Mouse (Mus musculus): ENCODE results near the gene Ndufb10. TPM values are rescaled to one million over a fixed set of nuclear protein-coding genes. Genes with fewer than 3 reads are reported as not detected.
A peak's percentile ranks its signal among the peaks of the same experiment; 100 is the strongest.
"Not testable (repeated sequence)": the region's sequence is repeated elsewhere in the genome, so short reads cannot be mapped to it uniquely, and the experiment has no call there.

Gene Ndufb10
- polyA plus RNA-seq, 1 experiment from 2014 or later, result 174 TPM

- WGBS (ENCODE audit: insufficient replicate concordance), result 62% methylated on average over 2 of the region's 2 CpGs
- Histone ChIP-seq H3K27ac (ENCODE audit: low read length) (no peak within 1 kb of the TSS), H3K9me3 (replicated peaks; ENCODE audit: control insufficient read depth, low read length) (no peaks in the 10 kb centered on the region)
Measured at GRCm38 (mm10) chr17:24727618-24728017, 3.3 kb upstream of the Ndufb10 start, which contains the start of gene Rpl3l. TSS of gene Rpl3l (plus strand) at chr17:24727820.

GRCm38 (mm10) chr17:24725637-24726390 is 1.5 kb upstream of the Ndufb10 start:
- no peak for ATAC-seq (ENCODE audit: low read depth)
- H3K4me3 ChIP-seq (ENCODE audit: low read depth, low read length), result no peak overlapping the region
- H3K27me3 ChIP-seq (ENCODE audit: control insufficient read depth, insufficient read depth, low read depth, low read length), result no peaks in the 10 kb centered on the region; the same call in 1 of the 2 replicates
- no peak overlapping the region for H3K4me2 ChIP-seq (ENCODE audit: low read depth, low read length)
- H3K27ac ChIP-seq (ENCODE audit: low read length), result no peak overlapping the region
- no peak overlapping the region for H3K9ac ChIP-seq (ENCODE audit: low read depth, low read length)
- 46% methylated on average over 3 of the region's 3 CpGs for WGBS (ENCODE audit: insufficient replicate concordance)
- H3K36me3 ChIP-seq (ENCODE audit: control insufficient read depth, insufficient read depth), result peaks cover 9% of the 10 kb centered on the region
- no peaks in the 10 kb centered on the region for H3K9me3 ChIP-seq (replicated peaks; ENCODE audit: control insufficient read depth, low read length)
- H3K4me1 ChIP-seq (ENCODE audit: control insufficient read depth, low read depth, low read length), result peaks cover 28% of the 10 kb centered on the region

More at GRCm38 (mm10) chr17:24727618-24728017, 3.3 kb upstream of the Ndufb10 start, which contains the start of gene Rpl3l:
- ATAC-seq (ENCODE audit: low read depth), result no peak
- Histone ChIP-seq H3K4me2 (ENCODE audit: low read depth, low read length) (no peak within 1 kb of the TSS), H3K4me1 (ENCODE audit: control insufficient read depth, low read depth, low read length) (peaks cover 14% of the 10 kb centered on the region), H3K4me3 (ENCODE audit: low read depth, low read length) (no peak within 1 kb of the TSS), H3K27me3 (ENCODE audit: control insufficient read depth, insufficient read depth, low read depth, low read length) (no peaks in the 10 kb centered on the region; the same call in 1 of the 2 replicates), H3K9ac (ENCODE audit: low read depth, low read length) (no peak within 1 kb of the TSS), H3K36me3 (ENCODE audit: control insufficient read depth, insufficient read depth) (no peaks in the 10 kb centered on the region; the same call in 1 of the 2 replicates)

GRCm38 (mm10) chr17:24723881-24724180 is 447 bp downstream of the Ndufb10 start:
- Histone ChIP-seq H3K9ac (ENCODE audit: low read depth, low read length) (peak overlapping the region; percentile 97), H3K27me3 (ENCODE audit: control insufficient read depth, insufficient read depth, low read depth, low read length) (no peaks in the 10 kb centered on the region; the same call in 1 of the 2 replicates), H3K9me3 (replicated peaks; ENCODE audit: control insufficient read depth, low read length) (no peaks in the 10 kb centered on the region), H3K4me1 (ENCODE audit: control insufficient read depth, low read depth, low read length) (peaks cover 33% of the 10 kb centered on the region), H3K36me3 (ENCODE audit: control insufficient read depth, insufficient read depth) (peaks cover 9% of the 10 kb centered on the region), H3K4me3 (ENCODE audit: low read depth, low read length) (peak overlapping the region; percentile 93), H3K4me2 (ENCODE audit: low read depth, low read length) (peak overlapping the region; percentile 71), H3K27ac (ENCODE audit: low read length) (peak overlapping the region; percentile 90)
- ATAC-seq (ENCODE audit: low read depth), result peak; percentile 35
- 0% methylated on average over 15 of the region's 15 CpGs for WGBS (ENCODE audit: insufficient replicate concordance)

GRCm38 (mm10) chr17:24723122-24723880 is 977 bp downstream of the Ndufb10 start:
- H3K4me1 ChIP-seq (ENCODE audit: control insufficient read depth, low read depth, low read length), result peaks cover 37% of the 10 kb centered on the region
- no peaks in the 10 kb centered on the region; the same call in 1 of the 2 replicates for H3K27me3 ChIP-seq (ENCODE audit: control insufficient read depth, insufficient read depth, low read depth, low read length)
- peak overlapping the region; percentile 90 for H3K27ac ChIP-seq (ENCODE audit: low read length)
- 1% methylated on average over 12 of the region's 12 CpGs for WGBS (ENCODE audit: insufficient replicate concordance)
- peaks cover 9% of the 10 kb centered on the region for H3K36me3 ChIP-seq (ENCODE audit: control insufficient read depth, insufficient read depth)
- ATAC-seq (ENCODE audit: low read depth), result no peak
- H3K4me3 ChIP-seq (ENCODE audit: low read depth, low read length), result peak overlapping the region; percentile 93
- no peaks in the 10 kb centered on the region for H3K9me3 ChIP-seq (replicated peaks; ENCODE audit: control insufficient read depth, low read length)
- H3K4me2 ChIP-seq (ENCODE audit: low read depth, low read length), result peak overlapping the region; percentile 71
- peak overlapping the region; percentile 97 for H3K9ac ChIP-seq (ENCODE audit: low read depth, low read length)

GRCm38 (mm10) chr17:24722220-24722924 is 1.9 kb downstream of the Ndufb10 start:
- Histone ChIP-seq H3K4me1 (ENCODE audit: control insufficient read depth, low read depth, low read length) (peaks cover 37% of the 10 kb centered on the region), H3K4me2 (ENCODE audit: low read depth, low read length) (peak overlapping the region; percentile 71), H3K27me3 (ENCODE audit: control insufficient read depth, insufficient read depth, low read depth, low read length) (no peaks in the 10 kb centered on the region; the same call in 1 of the 2 replicates), H3K27ac (ENCODE audit: low read length) (peak overlapping the region; percentile 42), H3K4me3 (ENCODE audit: low read depth, low read length) (peak overlapping the region; percentile 93), H3K9me3 (replicated peaks; ENCODE audit: control insufficient read depth, low read length) (no peaks in the 10 kb centered on the region), H3K9ac (ENCODE audit: low read depth, low read length) (peak overlapping the region; percentile 18; the same call in 1 of the 2 replicates), H3K36me3 (ENCODE audit: control insufficient read depth, insufficient read depth) (peaks cover 9% of the 10 kb centered on the region)
- WGBS (ENCODE audit: insufficient replicate concordance), result 16% methylated on average over 13 of the region's 13 CpGs
- no peak for ATAC-seq (ENCODE audit: low read depth)

GRCm38 (mm10) chr17:24721383-24721955 is 2.8 kb downstream of the Ndufb10 start:
- not testable (repeated sequence) for H3K9me3 ChIP-seq (replicated peaks; ENCODE audit: control insufficient read depth, low read length); H3K36me3 ChIP-seq (ENCODE audit: control insufficient read depth, insufficient read depth); H3K27me3 ChIP-seq (ENCODE audit: control insufficient read depth, insufficient read depth, low read depth, low read length); ATAC-seq (ENCODE audit: low read depth)
- Histone ChIP-seq H3K9ac (ENCODE audit: low read depth, low read length) (peak overlapping the region; percentile 68), H3K4me2 (ENCODE audit: low read depth, low read length) (peak overlapping the region; percentile 71), H3K4me1 (ENCODE audit: control insufficient read depth, low read depth, low read length) (peaks cover 37% of the 10 kb centered on the region), H3K27ac (ENCODE audit: low read length) (peak overlapping the region; percentile 42), H3K4me3 (ENCODE audit: low read depth, low read length) (peak overlapping the region; percentile 93)
- WGBS (ENCODE audit: insufficient replicate concordance), result 7% methylated on average over 7 of the region's 7 CpGs

- WGBS (ENCODE audit: insufficient replicate concordance), result 1% methylated on average over 11 of the region's 11 CpGs
- not testable (repeated sequence) for H3K27me3 ChIP-seq (ENCODE audit: control insufficient read depth, insufficient read depth, low read depth, low read length); H3K36me3 ChIP-seq (ENCODE audit: control insufficient read depth, insufficient read depth); H3K9me3 ChIP-seq (replicated peaks; ENCODE audit: control insufficient read depth, low read length); ATAC-seq (ENCODE audit: low read depth)
- peak overlapping the region; percentile 71 for H3K9ac ChIP-seq (ENCODE audit: low read depth, low read length)
- peak overlapping the region; percentile 76 for H3K27ac ChIP-seq (ENCODE audit: low read length)
- peaks cover 37% of the 10 kb centered on the region for H3K4me1 ChIP-seq (ENCODE audit: control insufficient read depth, low read depth, low read length)
- peak overlapping the region; percentile 93 for H3K4me3 ChIP-seq (ENCODE audit: low read depth, low read length)
- peak overlapping the region; percentile 71 for H3K4me2 ChIP-seq (ENCODE audit: low read depth, low read length)
Measured at GRCm38 (mm10) chr17:24720616-24721015, 3.7 kb downstream of the Ndufb10 start.

- peak overlapping the region; percentile 83 for H3K27ac ChIP-seq (ENCODE audit: low read length)
- no peaks in the 10 kb centered on the region for H3K9me3 ChIP-seq (replicated peaks; ENCODE audit: control insufficient read depth, low read length)
- H3K4me3 ChIP-seq (ENCODE audit: low read depth, low read length), result peak overlapping the region; percentile 93
- peaks cover 9% of the 10 kb centered on the region for H3K36me3 ChIP-seq (ENCODE audit: control insufficient read depth, insufficient read depth)
- H3K27me3 ChIP-seq (ENCODE audit: control insufficient read depth, insufficient read depth, low read depth, low read length), result no peaks in the 10 kb centered on the region
- WGBS (ENCODE audit: insufficient replicate concordance), result under 1% methylated on average over 61 of the region's 61 CpGs
- ATAC-seq (ENCODE audit: low read depth), result peak; percentile 94
- peak overlapping the region; percentile 79 for H3K9ac ChIP-seq (ENCODE audit: low read depth, low read length)
- peak overlapping the region; percentile 74 for H3K4me2 ChIP-seq (ENCODE audit: low read depth, low read length)
- H3K4me1 ChIP-seq (ENCODE audit: control insufficient read depth, low read depth, low read length), result peaks cover 37% of the 10 kb centered on the region
Measured at GRCm38 (mm10) chr17:24719494-24720222, 4.6 kb downstream of the Ndufb10 start.

Data from liver, embryonic 16.5 days (tissue).